Mouse (Mus musculus) MEL (cell line): ENCODE data around the gene Olfr12.

Experiments used
- CHD2 ChIP-seq: IDR thresholded peaks from 2 replicates; pipeline ENCODE4 v1.6.1; 2011; ENCODE audit warnings: low read length, improper control_type of control experiment
- GABPA ChIP-seq: IDR thresholded peaks from 2 replicates; pipeline ENCODE4 v1.6.1; 2012; ENCODE audit warnings: low read depth, mild to moderate bottlenecking, inconsistent platforms, low read length, improper control_type of control experiment, moderate library complexity
- HCFC1 ChIP-seq: IDR thresholded peaks from 2 replicates; pipeline ENCODE4 v1.6.1; 2012; ENCODE audit warnings: low read depth, mild to moderate bottlenecking, inconsistent platforms, low read length, improper control_type of control experiment, moderate library complexity
- MAX ChIP-seq: IDR thresholded peaks from 2 replicates; pipeline ENCODE4 v1.6.1; 2011; ENCODE audit warnings: low read length, improper control_type of control experiment
- USF1 ChIP-seq: IDR thresholded peaks from 2 replicates; pipeline ENCODE4 v1.6.1; 2014; ENCODE audit warnings: low read depth, mild to moderate bottlenecking, inconsistent platforms, low read length, improper control_type of control experiment, moderate library complexity
- USF2 ChIP-seq, 2 experiments: IDR thresholded peaks; 2 replicates each; pipeline ENCODE4 v1.6.1; 2011 to 2012; ENCODE audit warnings: improper control_type of control experiment in 2 of 2, low read length in 2 of 2, borderline replicate concordance in 1 of 2, inconsistent platforms in 1 of 2, low read depth in 1 of 2, mild to moderate bottlenecking in 1 of 2; ENCODE audit not compliant: insufficient read depth in 1 of 2

DNA sequence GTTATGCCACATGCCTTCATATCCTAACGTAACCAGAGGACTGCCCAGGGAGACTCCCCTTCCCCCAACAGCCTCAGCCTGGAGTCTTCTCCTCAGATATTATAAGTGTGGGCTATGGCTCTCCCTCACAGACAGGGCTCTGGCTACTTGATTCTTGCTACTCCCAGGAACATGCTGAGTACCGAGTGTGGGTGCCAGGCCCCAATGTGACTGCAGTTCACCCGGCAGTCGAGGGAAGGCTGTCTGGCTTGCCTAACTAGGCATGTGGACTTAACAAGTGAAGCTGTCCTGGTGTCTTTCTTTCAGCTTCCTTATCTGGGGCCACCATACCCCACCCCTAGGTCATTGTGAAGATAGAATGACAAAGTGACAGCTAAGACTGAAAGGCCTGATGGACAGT is 26.1 kb downstream of the Olfr12 start:
- no peak for TF ChIP-seq USF1
- no peak for TF ChIP-seq HCFC1
- no peak for TF ChIP-seq GABPA
- TF ChIP-seq MAX = no peak
- no peak for TF ChIP-seq CHD2
- TF ChIP-seq USF2 (IDR thresholded peaks at IDR 0.05; ENCODE audit: borderline replicate concordance in 1 of 2, insufficient read depth in 1 of 2, low read depth in 1 of 2, low read length in 2 of 2) = no peak
